16 mouse cellular contexts compared by ENCODE assay signal in genomic region chr2:134825645-134826044, GRCm38 (mm10). TPM values are rescaled to one million over a fixed set of nuclear protein-coding genes. Genes with fewer than 3 reads are reported as not detected.
DNase-seq lines count a peak whose midpoint lies in the region; ATAC-seq lines count a peak whose summit lies in the region.
"Had no signal": no experiment of that assay in that cellular context is flagged by ENCODE, and none has a peak within 500 bp of the region (broad histone marks: within the 10 kb centered on the region; RNA-seq: fewer than 3 reads in every experiment).

No protein-coding gene starts in this region.

- H3K9me3 ChIP-seq in forebrain, embryonic 14.5 days (replicated peaks; ENCODE audit: control insufficient read depth, low read length): no peaks in the 10 kb centered on the region
- H3K9me3 ChIP-seq in forebrain, embryonic 11.5 days (ENCODE audit: control insufficient read depth, low read length): no peaks in the 10 kb centered on the region
- H3K9me3 ChIP-seq in kidney, embryonic 15.5 days (replicated peaks): no peaks in the 10 kb centered on the region
- no peaks in the 10 kb centered on the region for H3K9me3 ChIP-seq in liver, embryonic 16.5 days (replicated peaks; ENCODE audit: control insufficient read depth, low read length)
- H3K9me3 ChIP-seq: embryonic facial prominence, embryonic 15.5 days had no signal

- ATAC-seq in forebrain, embryonic 14.5 days: 0 out of 2 replicates have a peak, but pooled peaks have one; percentile 13
- no peak for ATAC-seq in forebrain, embryonic 11.5 days (replicated peaks; ENCODE audit: low FRiP score)
- peak; percentile 83 for ATAC-seq in kidney, embryonic 15.5 days (replicated peaks; ENCODE audit: low FRiP score)
- ATAC-seq in liver, embryonic 16.5 days (ENCODE audit: low read depth): no peak
- ATAC-seq: activated CD4-positive, CD25-positive, alpha-beta regulatory T cell, adult 4 months had no signal

- WGBS in forebrain, embryonic 14.5 days: 24% methylated on average over 7 of the region's 7 CpGs
- 53% methylated on average over 7 of the region's 7 CpGs for WGBS in forebrain, embryonic 11.5 days
- whole genome bisulfite sequencing in kidney, embryonic 15.5 days: 21% methylated on average over 7 of the region's 7 CpGs
- 38% methylated on average over 7 of the region's 7 CpGs for WGBS in liver, embryonic 16.5 days (ENCODE audit: insufficient replicate concordance)

- no peak overlapping the region for H3K4me2 ChIP-seq in forebrain, embryonic 14.5 days (ENCODE audit: low read length)
- no peak overlapping the region for H3K4me2 ChIP-seq in forebrain, embryonic 11.5 days (ENCODE audit: low read depth, low read length, severe bottlenecking)
- 0 out of 2 replicates have a peak overlapping the region, but pooled peaks have one; percentile 1 for H3K4me2 ChIP-seq in kidney, embryonic 15.5 days
- H3K4me2 ChIP-seq in liver, embryonic 16.5 days (ENCODE audit: low read depth, low read length): no peak overlapping the region
- H3K4me2 ChIP-seq: embryonic facial prominence, embryonic 15.5 days had no signal

- H3K9ac ChIP-seq in forebrain, embryonic 14.5 days (ENCODE audit: low read length): no peak overlapping the region; the same call in 1 of the 2 replicates
- no peak overlapping the region for H3K9ac ChIP-seq in forebrain, embryonic 11.5 days (ENCODE audit: low read length)
- H3K9ac ChIP-seq in kidney, embryonic 15.5 days: no peak overlapping the region
- no peak overlapping the region for H3K9ac ChIP-seq in liver, embryonic 16.5 days (ENCODE audit: low read depth, low read length)
- H3K9ac ChIP-seq: embryonic facial prominence, embryonic 15.5 days had no signal

- no peak overlapping the region for H3K4me3 ChIP-seq in forebrain, embryonic 14.5 days (ENCODE audit: low read depth, low read length)
- H3K4me3 ChIP-seq in forebrain, embryonic 11.5 days (ENCODE audit: low read depth, low read length): no peak overlapping the region
- no peak overlapping the region for H3K4me3 ChIP-seq in kidney, embryonic 15.5 days (replicated peaks)
- H3K4me3 ChIP-seq in liver, embryonic 16.5 days (ENCODE audit: low read depth, low read length): no peak overlapping the region
- H3K4me3 ChIP-seq: embryonic facial prominence, embryonic 15.5 days had no signal

- DNase-seq in forebrain, embryonic 14.5 days (ENCODE audit: low spot score): peak; percentile 38
- DNase-seq in forebrain, embryonic 11.5 days (ENCODE audit: low spot score): no peak
- DNase-seq in kidney, postnatal 10 days: no peak
- DNase-seq in A20 (ENCODE audit: low read depth, low spot score): peak; percentile 81
- no peak for DNase-seq in adrenal gland, postnatal 10 days
- no peak for DNase-seq in layer of hippocampus, adult 11-12 months (ENCODE audit: low spot score)
- DNase-seq: B cell, adult 2 months; gastrocnemius, postnatal 10 days; heart, postnatal 4 days; layer of hippocampus, postnatal 36 days; lung, postnatal 14 days had no signal

- no peaks in the 10 kb centered on the region for H3K27me3 ChIP-seq in forebrain, embryonic 14.5 days (replicated peaks; ENCODE audit: control insufficient read depth, insufficient read depth, low read length)
- no peaks in the 10 kb centered on the region for H3K27me3 ChIP-seq in forebrain, embryonic 11.5 days (ENCODE audit: control insufficient read depth, insufficient read depth, low read length)
- H3K27me3 ChIP-seq in kidney, embryonic 15.5 days: no peaks in the 10 kb centered on the region
- H3K27me3 ChIP-seq in liver, embryonic 16.5 days (ENCODE audit: control insufficient read depth, insufficient read depth, low read depth, low read length): no peaks in the 10 kb centered on the region
- H3K27me3 ChIP-seq: embryonic facial prominence, embryonic 15.5 days had no signal

- no peaks in the 10 kb centered on the region for H3K36me3 ChIP-seq in forebrain, embryonic 14.5 days (ENCODE audit: control insufficient read depth, insufficient read depth, low read length)
- H3K36me3 ChIP-seq in forebrain, embryonic 11.5 days (ENCODE audit: control insufficient read depth, insufficient read depth, low read length): no peaks in the 10 kb centered on the region
- no peaks in the 10 kb centered on the region for H3K36me3 ChIP-seq in kidney, embryonic 15.5 days
- no peaks in the 10 kb centered on the region for H3K36me3 ChIP-seq in liver, embryonic 16.5 days (ENCODE audit: control insufficient read depth, insufficient read depth)
- H3K36me3 ChIP-seq: embryonic facial prominence, embryonic 15.5 days had no signal

- no peak overlapping the region; the same call in 1 of the 2 replicates for H3K27ac ChIP-seq in forebrain, embryonic 14.5 days (ENCODE audit: low read depth, low read length)
- H3K27ac ChIP-seq in forebrain, embryonic 11.5 days (ENCODE audit: low read depth, low read length): no peak overlapping the region
- H3K27ac ChIP-seq in kidney, embryonic 15.5 days: no peak overlapping the region
- H3K27ac ChIP-seq in liver, embryonic 16.5 days (ENCODE audit: low read length): 0 out of 2 replicates have a peak overlapping the region, but pooled peaks have one; percentile 10
- H3K27ac ChIP-seq: embryonic facial prominence, embryonic 15.5 days had no signal

- H3K4me1 ChIP-seq in forebrain, embryonic 14.5 days (ENCODE audit: control insufficient read depth, insufficient read depth, low read length): peaks cover 16% of the 10 kb centered on the region
- H3K4me1 ChIP-seq in forebrain, embryonic 11.5 days (replicated peaks; ENCODE audit: control insufficient read depth, insufficient read depth, low read length): peaks cover 8% of the 10 kb centered on the region
- peaks cover 23% of the 10 kb centered on the region for H3K4me1 ChIP-seq in kidney, embryonic 15.5 days
- H3K4me1 ChIP-seq in liver, embryonic 16.5 days (ENCODE audit: control insufficient read depth, low read depth, low read length): no peaks in the 10 kb centered on the region; the same call in none of the 2 replicates
- H3K4me1 ChIP-seq: embryonic facial prominence, embryonic 15.5 days had no signal

RNA-seq across cellular contexts. Expression of gene Plcb1, which starts 39.8 kb away (rescaled TPM):
- polyA plus RNA-seq in forebrain, embryonic 14.5 days (2014; fragmentation: Nextera tagmentation; extraction: Ambion mirVana): 23.0 and 28.1 TPM in 2 replicates
- polyA plus RNA-seq in forebrain, embryonic 11.5 days (2014; fragmentation: Nextera tagmentation; extraction: Ambion mirVana): 12.8 TPM in 2 replicates
- polyA plus RNA-seq in kidney, embryonic 15.5 days (2015; fragmentation: Nextera tagmentation; extraction: Ambion mirVana): 29.5 and 30.1 TPM in 2 replicates
- 3.9 and 4.6 TPM in 2 replicates for polyA plus RNA-seq in liver, embryonic 16.5 days (2015; fragmentation: Nextera tagmentation; extraction: Ambion mirVana)
- total RNA-seq in adrenal gland, postnatal 10 days (2021): 10 to 100 TPM; 34.0 to 46.4 TPM
- total RNA-seq: MEL had no signal
- polyA plus RNA-seq: activated CD4-positive, CD25-positive, alpha-beta regulatory T cell, adult 4 months had no signal

Comparison
In these comparisons a context has a peak if more than half of its experiments do, and no peak if none do; other contexts are left out.
1. ATAC-seq: peak in forebrain, embryonic 14.5 days (single experiment) and kidney, embryonic 15.5 days (single experiment); none in forebrain, embryonic 11.5 days (single experiment) and liver, embryonic 16.5 days (single experiment).
2. DNase-seq: peak in forebrain, embryonic 14.5 days (single experiment) and A20 (single experiment); none in forebrain, embryonic 11.5 days (single experiment), kidney, postnatal 10 days (single experiment), adrenal gland, postnatal 10 days (single experiment) and layer of hippocampus, adult 11-12 months (single experiment).